Mouse (Mus musculus) adrenal gland, postnatal 36 days (tissue): Measurements from ENCODE around the gene Ppip5k2. TPM values are rescaled to one million over a fixed set of nuclear protein-coding genes. Genes with fewer than 3 reads are reported as not detected.
A peak's percentile ranks its signal among the peaks of the same experiment; 100 is the strongest.

ENCODE experiments used
- DNase-seq, 2 experiments: peaks; one replicate each; pipeline ENCODE4 v3.0.0; 2021; ENCODE audit warnings: mixed read lengths in 1 of 2
- total RNA-seq, 2 experiments: library from RNA; stranded (reverse); gene quantifications; 2 replicates each; pipeline ENCODE4 v1.2.3; 2021

Gene Ppip5k2
- total RNA-seq, 2 experiments from 2014 or later: 12.0 to 14.7 TPM

DNA sequence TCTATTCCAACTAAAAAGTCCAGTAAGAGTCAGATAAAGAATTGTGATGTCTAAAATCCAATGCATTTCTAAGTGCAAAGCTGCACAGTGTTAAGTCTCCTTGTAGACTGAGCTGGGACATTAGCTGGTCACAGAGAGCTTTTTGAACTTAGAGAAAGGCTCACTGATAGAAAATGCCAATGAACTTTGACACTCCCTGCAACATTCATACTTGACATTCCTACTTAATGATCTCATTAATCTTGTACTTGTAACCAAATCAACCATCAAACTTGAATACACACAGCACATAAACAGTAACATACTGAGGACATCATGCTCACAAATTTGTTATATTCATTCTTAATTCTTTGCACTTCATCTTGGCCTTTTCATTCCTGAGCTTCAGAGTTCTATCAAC lies 10.4 kb downstream of the Ppip5k2 start:
- DNase-seq: no peak

DNA sequence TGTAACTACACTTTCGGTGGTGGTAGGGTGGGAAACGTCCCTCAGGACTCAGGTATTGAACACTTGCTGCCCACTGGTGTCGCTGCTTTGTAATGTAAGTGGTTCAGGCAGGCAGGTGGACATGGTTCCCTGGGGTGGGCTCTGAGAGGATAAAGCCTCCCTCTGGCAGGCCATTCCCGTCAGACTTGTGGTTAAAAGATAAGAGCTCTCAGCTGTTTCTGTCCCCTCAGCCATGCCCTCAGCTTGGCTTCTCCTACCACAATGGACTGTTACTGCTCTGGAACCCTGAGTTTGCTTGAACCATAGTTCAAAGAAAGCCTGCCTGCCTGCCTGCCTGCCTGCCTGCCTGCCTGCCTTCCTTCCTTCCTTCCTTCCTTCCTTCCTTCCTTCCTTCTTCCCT lies 15.8 kb downstream of the Ppip5k2 start:
- no peak for DNase-seq

DNA sequence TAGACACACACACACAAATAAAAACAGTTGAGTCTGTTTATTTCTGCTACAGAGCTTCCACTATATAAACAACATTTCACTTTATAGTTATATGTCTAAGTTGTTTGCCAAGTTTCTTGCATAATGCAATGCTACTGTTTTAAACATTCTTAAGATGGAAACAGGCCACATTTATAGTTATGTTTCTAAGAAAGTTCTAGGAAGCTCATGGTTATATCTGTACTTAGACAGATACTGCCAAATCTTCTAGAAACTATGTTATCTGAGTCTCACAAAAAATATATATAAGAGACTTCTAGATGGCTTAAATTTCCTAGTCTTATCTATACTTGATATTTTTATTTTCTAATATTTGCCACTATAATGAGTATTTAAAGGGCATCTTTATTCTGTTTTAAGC lies 17.0 kb downstream of the Ppip5k2 start:
- DNase-seq: no peak

- no peak for DNase-seq
Observed at GRCm38 (mm10) chr1:97748163-97748562, 22.0 kb downstream of the Ppip5k2 start.

DNA sequence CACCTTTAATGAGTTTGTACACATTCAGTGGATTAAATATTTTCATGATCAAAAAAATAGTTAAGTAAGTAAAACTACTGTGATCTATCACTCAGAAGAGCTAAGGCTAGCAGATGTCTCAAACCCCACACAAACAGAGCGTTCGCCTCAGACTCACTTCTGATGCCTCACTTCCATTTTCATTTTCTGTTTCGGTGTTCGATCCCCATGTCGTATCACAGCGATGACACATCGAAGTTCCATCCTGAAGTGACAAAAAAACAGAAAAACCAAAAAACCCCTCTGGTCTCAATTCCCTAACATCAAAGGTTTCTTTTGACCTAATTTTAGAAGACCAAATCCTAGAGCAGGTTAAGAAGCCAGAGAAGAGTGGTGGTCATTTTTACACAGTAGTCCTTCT lies 23.9 kb downstream of the Ppip5k2 start:
- DNase-seq: no peak

GRCm38 (mm10) chr1:97745712-97746111 lies 24.5 kb downstream of the Ppip5k2 start:
- DNase-seq: no peak

- no peak for DNase-seq
Observed at GRCm38 (mm10) chr1:97743063-97743462, 27.1 kb downstream of the Ppip5k2 start.

DNA sequence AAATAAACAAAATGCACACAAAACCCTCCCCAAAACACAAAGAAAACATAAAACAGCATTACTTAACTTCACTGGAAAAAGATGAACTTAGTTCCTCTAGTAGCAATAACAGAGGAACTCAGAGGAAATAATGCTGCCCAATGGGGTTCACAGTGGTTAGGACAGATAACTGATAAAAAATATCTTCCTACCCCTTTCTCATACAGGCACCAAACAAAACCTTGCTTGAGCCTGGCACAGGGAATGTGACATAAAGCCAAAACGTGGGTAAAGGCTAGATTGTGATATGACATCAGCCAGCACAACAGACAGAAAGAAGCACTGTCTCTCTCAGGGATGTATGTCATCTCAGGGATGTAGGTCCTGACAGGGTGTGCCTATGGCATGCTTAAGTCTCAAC lies 40.9 kb downstream of the Ppip5k2 start:
- DNase-seq: no peak

DNA sequence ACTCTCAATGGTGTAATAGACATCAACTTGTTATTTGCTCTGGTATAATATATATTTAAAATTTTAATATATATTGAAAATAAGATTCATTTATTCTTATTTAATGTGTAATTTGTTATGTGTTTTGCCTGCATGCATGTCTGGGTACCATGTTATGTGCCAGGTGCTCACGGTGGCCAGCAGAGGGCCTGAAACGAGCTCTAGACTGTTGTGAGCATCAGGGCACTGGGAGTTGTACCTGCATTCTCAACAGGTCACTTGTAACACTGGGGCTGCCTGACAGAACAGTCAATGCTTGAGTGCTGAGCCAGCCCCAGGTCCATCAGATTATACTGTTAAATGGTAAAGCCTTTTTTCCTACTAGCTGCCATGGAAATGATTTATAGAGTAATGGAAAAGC lies 43.5 kb downstream of the Ppip5k2 start:
- DNase-seq: peak in 1 of 2 experiments; percentile 4

DNA sequence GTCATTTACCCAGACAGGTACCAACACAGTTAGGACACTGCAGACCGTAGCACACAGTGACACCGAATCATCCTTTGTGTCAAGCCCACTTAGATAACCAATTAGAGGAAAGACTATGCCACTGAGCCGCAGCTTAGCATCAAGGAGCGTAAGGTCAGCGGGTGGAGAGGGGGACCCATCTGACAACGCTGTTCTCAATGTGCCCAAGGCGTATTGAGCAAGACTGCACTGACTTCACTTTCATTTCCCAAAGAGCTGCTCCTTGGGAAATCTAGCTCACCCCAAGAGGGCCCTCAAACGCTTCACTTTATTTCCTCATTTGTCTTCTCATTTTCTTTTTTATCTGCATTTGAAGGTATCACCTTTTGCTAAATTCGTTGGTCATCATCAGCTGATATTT lies 51.8 kb downstream of the Ppip5k2 start:
- no peak for DNase-seq

DNA sequence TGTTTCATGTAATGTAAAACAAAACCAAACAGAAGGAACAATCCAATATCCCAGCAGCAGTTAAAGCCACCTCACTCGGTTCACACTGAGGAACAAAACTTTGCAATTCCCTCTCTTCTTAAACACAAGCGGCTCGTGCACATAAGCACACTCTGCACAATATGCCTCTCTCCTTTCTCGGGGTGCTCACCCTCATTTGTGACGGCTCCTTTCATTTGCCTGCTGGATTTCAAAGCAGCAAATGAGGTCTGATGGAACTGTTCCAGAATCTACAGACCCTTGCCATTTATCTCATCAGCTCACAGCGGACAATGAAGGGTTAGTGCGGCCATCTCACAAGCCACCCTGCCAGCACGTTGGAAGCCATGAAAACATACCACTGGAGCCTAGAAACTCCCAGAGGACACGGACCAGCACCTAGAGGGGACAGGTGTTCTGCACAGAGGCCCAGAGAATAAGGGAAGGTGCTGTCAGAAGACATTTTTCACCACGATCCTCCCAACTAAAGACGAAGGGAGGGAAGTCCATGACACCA lies 55.8 kb downstream of the Ppip5k2 start:
- no peak for DNase-seq

GRCm38 (mm10) chr1:97710520-97710919 lies 59.7 kb downstream of the Ppip5k2 start:
- no peak for DNase-seq

GRCm38 (mm10) chr1:97705389-97705788 lies 64.8 kb downstream of the Ppip5k2 start:
- no peak for DNase-seq

DNA sequence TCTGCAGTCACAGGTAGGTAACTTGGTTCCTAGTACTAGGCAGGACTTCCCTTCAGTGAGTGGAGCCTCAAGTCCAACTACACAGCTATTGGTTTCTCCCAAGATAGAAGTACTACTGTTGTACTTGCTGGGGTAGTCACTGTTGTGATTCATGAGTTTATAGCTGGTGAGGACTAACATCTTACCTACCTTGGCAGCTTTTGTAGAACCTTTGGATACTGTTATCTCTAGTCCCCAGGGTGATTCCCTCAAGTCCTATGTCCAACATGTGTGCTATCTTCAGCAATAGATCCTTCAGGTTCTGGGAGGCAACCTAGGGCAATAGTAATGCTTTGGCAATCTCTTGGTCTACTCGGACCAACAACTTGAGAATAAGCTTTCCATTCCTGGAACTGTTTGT lies 65.6 kb downstream of the Ppip5k2 start:
- no peak for DNase-seq

DNA sequence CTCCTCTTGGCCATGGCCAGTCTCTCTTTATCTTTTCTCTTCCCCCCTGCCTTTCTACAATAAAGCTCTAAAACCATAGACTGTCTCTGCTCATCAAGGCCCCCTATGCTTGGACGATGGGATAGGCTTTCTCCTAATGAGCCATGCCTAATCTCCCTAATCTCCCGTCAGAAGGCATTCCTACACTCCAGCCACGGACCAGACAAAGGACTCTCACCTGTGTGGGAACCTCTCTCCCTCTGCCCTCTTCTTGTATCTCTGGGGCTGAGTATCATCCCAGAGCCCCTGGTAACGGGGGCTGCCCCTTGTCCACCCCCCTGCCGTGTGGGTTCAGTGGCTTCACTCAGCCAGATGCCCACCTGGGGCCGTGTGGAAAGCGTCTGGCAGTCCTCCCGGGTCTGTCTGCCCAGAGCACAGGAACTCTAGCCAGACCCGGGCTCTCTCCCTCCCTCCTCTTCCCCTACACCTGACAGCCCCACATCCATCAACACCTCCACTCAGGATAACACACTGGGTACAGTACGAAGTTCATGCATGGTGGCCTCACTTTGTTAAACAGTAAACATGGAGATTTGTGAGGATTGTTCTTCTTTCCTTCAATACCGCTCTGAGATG lies 71.1 kb downstream of the Ppip5k2 start:
- no peak for DNase-seq

DNA sequence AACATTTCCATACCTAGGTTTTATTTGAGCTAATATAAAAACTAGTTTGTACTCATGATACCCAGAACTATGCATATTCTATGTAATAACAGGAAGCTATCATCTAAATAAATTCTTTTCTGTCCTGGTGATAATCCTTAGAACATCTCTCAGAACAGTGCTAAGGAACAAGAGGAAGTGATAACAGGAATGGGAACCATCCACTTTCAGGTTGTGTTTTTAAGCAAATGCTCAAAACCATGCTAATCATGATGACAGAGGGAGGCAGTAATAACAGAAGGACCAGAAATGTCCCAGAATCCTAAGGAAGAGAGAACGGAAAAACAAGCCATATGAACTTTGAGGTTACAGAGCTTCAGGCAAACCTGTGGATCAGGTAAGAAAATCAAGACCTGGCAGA lies 72.9 kb downstream of the Ppip5k2 start:
- no peak for DNase-seq

GRCm38 (mm10) chr1:97693825-97694224 lies 76.4 kb downstream of the Ppip5k2 start:
- no peak for DNase-seq

GRCm38 (mm10) chr1:97688756-97689155 lies 81.5 kb downstream of the Ppip5k2 start:
- DNase-seq: peak; percentile 20 to 45

DNA sequence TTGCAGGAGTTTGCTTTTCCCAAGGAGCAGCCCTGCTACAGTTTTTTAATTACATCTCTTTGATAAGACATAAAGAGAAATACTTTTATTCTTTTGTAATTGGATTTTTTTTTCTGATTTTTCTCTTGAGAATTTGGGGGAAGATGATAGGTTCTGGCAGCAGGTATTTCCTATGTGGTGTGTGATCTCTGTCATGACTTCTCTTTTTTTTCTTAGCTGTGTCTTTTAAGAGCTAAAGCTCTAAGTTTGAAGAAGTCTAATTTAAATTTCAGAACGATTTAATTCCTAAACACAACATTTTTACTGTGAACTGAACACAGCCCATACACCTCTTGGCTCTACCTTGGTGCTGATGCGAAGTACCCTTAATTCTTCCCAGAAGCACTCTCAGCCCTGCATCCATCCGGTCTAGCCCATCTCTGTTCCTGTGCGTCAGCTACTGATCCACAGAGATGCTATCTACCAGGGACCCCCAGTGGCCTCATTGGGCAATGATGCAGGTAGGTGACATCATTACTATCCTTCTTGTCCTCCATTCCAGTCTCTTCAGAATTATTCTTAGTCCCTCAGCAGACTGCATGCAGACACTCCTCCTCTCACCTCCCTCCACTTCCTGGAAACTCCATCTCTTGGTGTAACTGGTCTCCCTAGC lies 93.6 kb downstream of the Ppip5k2 start:
- DNase-seq: no peak

GRCm38 (mm10) chr1:97676115-97676514 lies 94.1 kb downstream of the Ppip5k2 start:
- DNase-seq: no peak

DNA sequence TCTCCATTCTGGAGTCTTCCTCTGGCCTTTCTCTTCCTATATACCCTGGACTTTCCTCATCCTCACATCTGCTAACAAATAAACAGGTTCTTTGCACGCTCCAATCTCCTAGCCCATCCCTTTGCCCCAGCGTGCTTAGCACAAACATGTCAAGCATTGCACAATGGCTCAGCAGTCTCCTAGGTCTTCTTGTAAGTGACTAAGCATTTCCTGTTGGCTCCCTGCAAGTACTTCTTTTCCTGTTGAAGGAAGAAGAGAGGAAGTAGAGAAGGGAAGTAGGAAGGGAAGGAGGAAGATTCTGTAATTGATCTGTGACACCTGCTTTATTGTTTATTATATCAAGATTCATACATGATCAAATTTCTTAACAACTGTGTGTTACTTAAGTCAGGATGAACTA lies 97.4 kb downstream of the Ppip5k2 start:
- no peak for DNase-seq

GRCm38 (mm10) chr1:97667288-97667687 lies 102.9 kb downstream of the Ppip5k2 start:
- DNase-seq: no peak

- DNase-seq: peak; percentile 13 to 37
Observed at GRCm38 (mm10) chr1:97662324-97662723, 107.9 kb downstream of the Ppip5k2 start.
